Mouse (Mus musculus): ENCODE measurements around the gene Tmem87a.

Tmem87a gene

DNA sequence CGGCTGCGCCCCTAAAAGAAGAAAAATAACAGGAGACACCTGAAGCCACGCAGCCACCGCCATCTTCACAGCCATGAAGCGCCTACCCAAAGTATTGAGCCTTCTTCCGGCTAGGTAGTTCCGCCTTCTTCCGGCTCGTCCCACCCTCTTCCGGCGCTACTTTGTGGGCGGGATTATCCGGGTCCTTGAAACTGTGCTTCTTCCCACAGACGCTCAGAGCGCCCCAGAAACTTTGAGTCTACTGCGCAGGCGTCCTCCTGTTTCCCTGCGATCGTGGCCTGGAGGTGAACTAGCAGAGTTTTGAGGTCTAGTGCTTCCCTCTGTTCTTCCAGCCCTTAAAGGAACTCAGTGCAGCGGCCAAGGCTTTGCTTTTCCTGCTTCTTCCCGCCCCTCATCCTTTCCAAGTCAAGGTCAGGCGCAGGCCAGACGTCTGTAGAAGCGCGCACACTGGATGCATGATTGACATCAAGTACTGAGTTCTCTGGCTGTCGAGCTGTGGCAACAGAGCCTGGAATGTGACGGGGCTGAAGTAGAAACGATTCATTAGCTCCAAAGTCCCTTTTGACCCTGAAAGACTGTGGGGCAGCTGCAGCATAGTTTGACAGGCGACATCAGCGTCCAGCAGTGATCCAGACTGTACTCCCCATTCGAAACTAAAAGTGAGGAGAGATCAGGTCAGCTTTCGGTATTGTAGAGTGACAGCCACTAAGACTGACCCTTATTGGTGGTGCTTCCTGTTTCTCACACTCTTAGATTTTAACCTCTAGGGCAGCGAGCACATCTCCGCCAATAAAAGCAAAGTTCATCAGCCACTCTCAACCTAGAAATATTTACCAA is at the start of gene Tmem87a:
Tmem87a (minus strand) TSS at position 128 of the 837 bp plus-strand sequence.
- DNase-seq (ENCODE audit: low spot score) = peak; percentile 93

GRCm38 (mm10) chr2:120452600-120452999 is 48.7 kb upstream of the Tmem87a start:
- no peak for DNase-seq (ENCODE audit: low spot score)

DNA sequence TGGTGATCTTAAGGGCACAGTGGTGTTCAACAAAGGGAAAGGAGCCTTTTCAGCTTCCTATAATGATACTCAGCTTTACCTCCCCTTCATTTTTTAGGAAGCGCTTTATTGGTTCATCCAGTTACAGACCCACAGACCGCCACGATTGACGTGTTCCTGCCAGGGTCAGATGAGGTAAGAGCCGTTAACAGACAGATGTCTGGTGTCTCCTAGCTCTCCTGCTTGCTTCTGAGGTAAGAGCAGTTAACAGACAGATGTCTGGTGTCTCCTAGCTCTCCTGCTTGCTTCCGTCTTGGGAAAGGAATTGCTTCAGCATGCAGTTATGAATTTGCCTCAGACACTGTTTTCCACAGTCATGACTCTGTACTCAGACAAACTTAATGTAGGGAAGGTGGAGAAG is 46.8 kb upstream of the Tmem87a start:
- no peak for DNase-seq (ENCODE audit: low spot score)

DNA sequence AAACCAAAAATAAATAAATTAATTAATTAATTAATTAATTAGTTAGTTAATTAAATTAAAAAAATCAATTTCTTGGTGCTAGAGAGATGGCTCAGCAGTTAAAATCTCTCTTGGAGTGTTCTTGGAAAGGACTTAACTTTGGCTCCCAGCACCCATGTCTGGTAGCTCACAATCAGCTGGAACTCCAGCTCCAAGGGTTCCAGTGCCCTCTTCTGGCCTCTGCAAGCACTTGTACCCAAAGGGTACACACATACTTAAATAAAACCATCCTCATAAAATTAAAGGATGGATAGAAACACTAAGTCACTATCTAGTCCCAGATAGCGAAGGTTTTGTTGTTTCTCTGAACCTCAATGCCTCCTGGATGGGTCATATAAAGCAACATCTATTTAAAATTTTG is 43.4 kb upstream of the Tmem87a start:
- no peak for DNase-seq (ENCODE audit: low spot score)

- DNase-seq (ENCODE audit: low spot score) = peak; percentile 5
These were observed 42.5 kb upstream of the Tmem87a start for GRCm38 (mm10) chr2:120446373-120446772.

DNA sequence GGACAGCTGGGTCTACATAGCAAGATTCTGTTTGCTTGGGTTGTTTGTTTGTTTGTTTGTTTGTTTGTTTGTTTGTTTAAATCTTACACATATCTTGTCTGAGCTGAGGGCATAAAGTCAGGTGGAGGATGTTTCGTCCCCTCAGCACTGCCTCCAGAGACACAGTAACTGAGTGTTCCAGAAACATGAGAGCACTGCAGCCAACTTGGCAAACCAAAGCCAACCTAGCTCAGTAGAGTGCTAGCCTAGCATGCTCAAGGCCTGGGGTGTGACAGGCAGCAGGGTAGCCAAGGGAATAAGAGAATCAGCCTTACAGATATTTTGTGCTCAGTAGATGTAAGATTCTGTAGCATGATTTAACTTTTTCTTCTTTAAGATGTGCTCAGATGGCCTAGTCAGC is 40.6 kb upstream of the Tmem87a start:
- DNase-seq (ENCODE audit: low spot score) = no peak

DNA sequence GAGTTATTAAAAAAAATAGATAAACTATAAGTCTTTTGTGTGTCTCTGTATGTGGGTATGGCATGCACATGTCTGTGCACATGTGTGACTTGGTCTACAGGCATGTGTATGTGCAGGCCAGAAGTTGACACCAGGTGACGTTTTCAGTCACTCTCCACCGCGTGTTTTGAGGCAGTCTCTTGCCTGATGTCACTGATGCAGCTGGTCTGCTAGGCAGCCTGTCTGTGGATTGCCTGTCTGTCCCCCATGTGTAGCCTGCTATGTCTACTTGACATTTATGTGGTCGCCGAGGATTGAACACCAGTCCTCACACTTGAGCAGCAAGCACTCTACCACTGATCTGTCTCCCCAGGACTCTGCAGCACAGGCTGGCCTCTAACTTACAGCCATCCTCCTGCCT is 20.5 kb upstream of the Tmem87a start:
- no peak for DNase-seq (ENCODE audit: low spot score)

GRCm38 (mm10) chr2:120414738-120415414 is 11.0 kb upstream of the Tmem87a start:
- DNase-seq (ENCODE audit: low spot score) = no peak

GRCm38 (mm10) chr2:120414113-120414512 is 10.2 kb upstream of the Tmem87a start:
- no peak for DNase-seq (ENCODE audit: low spot score)

DNA sequence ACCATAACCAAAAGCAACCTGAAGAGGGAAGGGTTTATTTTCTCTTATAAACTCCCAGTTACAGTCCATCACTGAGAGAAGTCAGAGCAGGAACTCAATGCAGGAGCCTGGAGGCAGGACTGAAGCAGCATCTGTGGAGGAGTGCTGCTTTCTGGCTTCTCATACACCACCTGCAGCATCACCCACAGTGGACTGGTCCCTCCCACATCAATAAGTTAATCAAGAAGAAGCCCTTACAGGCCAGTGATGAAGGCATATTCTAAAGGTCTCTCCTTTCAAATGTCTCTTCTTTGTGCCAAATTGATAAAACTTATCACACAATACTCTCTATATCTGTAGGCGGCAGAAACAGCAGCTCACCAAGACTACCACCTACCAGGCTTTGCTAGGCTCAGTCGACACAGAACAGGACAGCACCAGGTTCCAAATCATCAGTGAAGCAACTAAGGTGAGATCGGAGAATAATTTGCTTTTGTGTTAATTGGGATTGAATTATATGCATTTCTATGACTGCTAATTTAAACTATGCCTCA is 7.2 kb upstream of the Tmem87a start:
- no peak for DNase-seq (ENCODE audit: low spot score)

DNA sequence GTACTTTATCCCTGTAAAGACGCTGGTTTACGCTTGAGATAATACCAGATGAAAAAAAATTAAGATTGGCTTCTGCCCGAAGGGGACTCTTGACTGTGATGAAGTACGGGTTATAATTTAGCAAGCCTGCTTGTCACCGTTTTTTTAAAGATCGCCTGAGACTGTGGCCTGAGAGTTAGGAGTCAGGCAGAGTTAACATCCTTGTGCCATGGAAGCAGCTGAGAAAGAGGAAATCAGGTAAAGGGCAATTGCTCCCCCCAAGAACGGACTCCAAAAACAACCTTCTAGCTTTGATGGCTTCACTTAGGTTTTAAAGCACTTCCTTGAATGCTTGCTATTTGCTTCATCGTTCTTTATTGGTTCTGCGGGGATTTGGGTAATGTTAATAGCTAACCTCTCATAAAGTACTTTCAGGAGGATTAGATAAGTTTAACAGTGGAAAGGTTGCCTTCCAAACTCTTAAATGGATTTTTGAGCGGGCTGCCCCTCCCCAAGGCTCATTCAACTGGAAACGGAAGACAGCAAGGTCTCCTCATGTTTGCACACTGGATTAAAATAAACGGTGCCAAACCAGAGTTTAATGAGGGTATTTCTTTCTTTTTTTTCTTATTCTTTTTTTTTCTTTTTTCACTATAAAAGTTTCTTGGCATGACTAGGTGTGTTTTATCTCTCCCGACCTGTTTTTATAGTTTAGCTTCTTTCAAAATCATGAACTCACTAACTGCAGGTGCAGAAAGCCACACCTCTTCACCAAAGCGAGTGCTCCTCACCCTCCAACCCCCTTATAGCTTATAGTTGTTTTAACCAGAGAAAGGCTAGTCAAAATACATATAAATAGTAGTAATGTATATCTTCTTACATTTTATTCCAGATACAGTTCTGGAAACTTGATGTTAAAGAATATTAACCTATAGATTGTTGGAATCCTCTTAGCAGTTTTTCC is 1.2 kb upstream of the Tmem87a start:
- peak; percentile 7 for DNase-seq (ENCODE audit: low spot score)

DNA sequence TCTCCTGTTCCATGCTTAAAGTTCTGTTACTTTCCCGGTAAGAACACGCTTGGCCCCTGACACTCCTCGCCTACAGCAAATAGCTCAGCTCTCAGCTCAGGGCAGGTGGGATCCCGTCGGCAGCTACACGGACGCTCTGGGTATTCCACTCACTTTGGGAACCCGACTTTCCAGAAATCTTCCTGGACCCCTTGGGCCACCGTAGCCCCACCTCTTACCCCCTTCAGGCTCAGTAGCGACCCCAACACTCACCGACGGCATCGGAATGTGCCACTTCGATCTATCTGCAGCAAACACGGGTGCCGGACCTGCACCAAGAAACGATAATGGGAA is 294 bp downstream of the Tmem87a start, which contains the start of gene Ganc:
Ganc (plus strand) TSS at position 244 of the 333 bp plus-strand sequence.
- DNase-seq (ENCODE audit: low spot score) = no peak

GRCm38 (mm10) chr2:120402813-120403212 is 1.1 kb downstream of the Tmem87a start:
- no peak for DNase-seq (ENCODE audit: low spot score)

DNA sequence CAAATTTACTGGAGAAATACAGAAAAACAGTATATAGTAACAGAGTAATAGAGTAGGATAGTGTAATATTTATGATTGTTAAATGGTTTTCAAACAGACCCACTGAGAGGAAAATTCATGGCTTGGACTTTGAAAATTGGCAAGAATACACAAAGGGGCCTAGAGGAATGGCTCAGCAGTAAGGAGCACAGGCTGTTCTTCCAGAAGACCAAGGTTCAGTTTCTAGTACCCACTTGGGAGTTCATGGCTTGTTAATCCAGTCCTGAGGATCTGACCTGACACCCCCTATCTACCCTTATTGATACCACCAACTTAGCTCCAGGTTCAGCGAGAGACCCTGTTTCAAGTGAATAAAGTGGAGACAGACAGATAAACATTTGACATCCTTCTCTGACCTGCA is 6.0 kb downstream of the Tmem87a start:
- no peak for DNase-seq (ENCODE audit: low spot score)

DNA sequence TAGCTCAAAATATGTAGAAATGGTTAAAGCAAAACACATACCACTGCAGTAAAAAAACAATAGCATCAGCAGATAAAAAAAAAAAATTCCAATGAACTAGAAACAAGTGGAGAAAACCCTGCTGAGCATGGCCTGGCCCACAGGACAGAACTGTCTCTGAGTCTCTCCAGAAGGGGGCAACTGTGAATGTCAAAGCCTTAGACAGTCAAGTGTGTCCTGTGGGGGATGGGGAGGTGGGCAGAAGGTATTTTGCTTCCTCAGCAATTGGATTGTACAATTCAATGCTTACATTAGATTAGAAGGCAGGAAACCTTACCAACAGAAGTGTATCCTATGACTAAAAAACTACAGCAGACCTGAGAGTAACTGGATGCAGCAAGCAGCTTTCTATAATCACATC is 11.5 kb downstream of the Tmem87a start:
- DNase-seq (ENCODE audit: low spot score) = no peak

DNA sequence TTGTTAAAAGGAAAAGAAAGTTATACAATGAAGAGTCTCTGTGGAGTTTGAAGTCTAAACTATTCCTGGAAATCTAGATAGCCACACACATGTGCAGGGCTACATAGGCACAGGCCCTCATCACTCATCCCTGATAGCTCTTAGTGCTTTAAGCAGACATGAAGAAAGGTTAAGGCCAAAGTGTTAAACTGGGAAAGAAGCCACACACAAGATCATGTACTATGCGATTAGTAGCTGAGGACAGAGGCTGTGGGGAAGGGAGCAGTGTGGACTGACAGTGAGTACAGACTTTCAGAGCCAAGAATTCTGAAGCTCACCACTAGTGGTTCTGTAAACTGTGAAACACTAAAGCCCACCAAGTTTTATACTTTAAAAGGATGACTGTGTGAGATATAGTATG is 13.0 kb downstream of the Tmem87a start:
- no peak for DNase-seq (ENCODE audit: low spot score)

DNA sequence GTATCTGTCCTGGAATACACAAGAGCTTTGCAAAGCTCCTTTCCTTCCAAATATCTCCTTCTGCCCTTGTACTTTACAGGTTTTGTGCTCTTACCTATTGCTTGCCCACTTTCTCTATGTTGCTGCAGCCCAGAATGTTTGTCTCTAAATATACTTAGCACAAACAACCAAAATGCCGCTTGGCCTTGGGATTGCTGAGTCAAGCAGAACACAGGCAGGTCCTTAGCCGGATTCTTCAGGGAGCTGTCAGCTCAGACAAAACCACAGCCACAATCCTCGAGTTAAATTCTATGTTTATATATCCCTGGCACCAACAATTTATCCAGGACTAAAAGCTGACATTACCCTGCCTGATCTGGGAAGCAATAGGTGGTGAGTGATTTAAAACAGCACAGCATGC is 14.5 kb downstream of the Tmem87a start:
- DNase-seq (ENCODE audit: low spot score) = no peak

DNA sequence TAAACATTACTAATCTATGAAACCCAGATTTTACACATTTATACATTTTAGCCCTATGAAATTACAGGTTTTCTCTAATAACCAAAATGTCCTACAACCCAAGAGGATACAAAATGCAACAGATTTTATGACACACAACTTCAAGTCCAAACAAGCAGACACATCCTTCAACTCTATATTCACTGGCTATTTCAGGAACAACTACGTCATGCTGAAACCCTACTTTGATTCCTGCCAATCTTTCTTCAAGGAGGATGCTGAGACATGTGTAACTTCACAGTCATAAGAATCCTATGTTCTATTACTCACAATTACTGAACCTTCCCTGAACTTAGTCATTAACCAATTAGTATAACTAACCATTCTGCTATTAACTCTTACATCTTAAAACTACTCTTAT is 16.6 kb downstream of the Tmem87a start:
- DNase-seq (ENCODE audit: low spot score) = no peak

DNA sequence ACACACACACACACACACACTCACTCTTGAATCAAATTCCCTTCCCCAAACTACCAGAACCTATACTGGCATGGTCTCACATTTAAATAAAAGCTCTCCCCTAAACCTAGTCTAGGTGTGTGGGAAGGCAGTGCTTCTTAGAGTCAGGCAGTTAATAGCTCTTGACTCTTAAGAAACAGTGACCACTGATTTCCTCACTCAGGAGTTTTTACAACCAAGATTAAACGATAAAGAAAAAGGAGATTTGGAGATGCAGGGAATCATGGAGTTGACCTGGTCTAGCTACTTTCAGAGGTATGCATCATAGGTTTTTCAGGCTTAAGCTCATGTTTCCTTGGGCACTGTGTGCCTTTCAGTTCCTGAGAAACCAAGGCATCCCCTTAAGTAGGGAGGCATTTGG is 17.6 kb downstream of the Tmem87a start:
- no peak for DNase-seq (ENCODE audit: low spot score)

GRCm38 (mm10) chr2:120373858-120374257 is 30.1 kb downstream of the Tmem87a start:
- DNase-seq (ENCODE audit: low spot score) = no peak

DNA sequence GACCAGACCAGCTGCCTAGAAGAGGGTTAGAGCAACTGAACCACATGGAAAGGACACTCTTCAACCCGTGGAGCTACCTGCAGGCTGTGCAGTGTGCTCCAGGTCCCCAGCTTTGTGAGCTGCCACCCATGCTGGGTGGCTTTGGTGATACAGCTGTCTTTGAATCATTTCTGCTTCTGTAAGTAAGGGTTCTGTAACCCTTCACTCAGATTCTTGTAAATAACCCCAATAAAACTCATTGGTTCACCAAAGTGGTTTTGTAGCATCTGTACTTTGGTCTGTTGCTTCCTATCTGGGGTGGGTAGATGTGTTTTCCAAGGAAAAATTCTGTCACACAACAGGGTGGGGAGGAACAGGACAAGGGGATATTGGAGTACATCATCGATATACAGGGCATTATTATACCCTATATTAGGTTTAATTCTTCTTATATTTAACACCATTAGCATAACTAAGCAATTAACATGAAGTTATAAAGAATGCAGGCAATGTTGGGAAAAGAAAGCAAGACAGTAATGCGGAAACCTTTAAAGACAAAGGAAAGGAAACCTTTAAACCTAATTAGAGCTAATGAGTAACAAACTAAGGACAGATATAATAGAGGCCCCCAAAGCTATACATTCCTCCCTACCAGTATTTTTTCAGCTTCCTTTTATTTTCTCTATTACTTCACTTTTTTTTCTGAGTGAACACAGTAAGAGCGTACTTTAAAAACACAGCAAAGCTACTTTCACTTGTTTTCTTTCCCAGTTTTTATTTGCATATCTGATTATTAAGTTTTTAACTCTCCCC is 36.3 kb downstream of the Tmem87a start:
- no peak for DNase-seq (ENCODE audit: low spot score)

All from embryo, embryonic 10 days (tissue).